Mouse (Mus musculus): ENCODE measurements around the gene Mmp3. TPM values are rescaled to one million over a fixed set of nuclear protein-coding genes. Genes with fewer than 3 reads are reported as not detected.
"Not testable (repeated sequence)": the region's sequence is repeated elsewhere in the genome, so short reads cannot be mapped to it uniquely, and the experiment has no call there.

The Mmp3 gene
- not detected in 2 replicates for polyA plus RNA-seq (2015; fragmentation: Nextera tagmentation; extraction: Ambion mirVana)

DNA sequence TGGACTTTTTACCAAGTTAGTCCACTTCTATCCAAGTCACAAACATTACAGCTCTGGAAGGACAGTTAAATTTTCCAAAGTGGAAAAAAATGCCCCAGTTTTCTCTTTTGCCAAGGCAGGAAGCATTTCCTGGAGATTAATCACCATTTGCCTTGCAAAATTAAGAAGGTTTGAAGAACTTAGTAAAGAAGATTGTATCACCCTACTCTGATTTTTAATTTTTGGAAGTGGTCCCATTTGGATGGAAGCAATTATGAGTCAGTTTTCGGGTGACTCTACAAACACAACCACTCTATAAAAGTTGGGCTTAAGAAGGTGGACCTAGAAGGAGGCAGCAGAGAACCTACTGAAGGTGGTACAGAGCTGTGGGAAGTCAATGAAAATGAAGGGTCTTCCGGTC is at the start of gene Mmp3:
Gene Mmp3 (plus strand): TSS at position 301 of the 400 bp plus-strand sequence.
- H3K9me3 ChIP-seq, result no peaks in the 10 kb centered on the region
- 94% methylated on average over 2 of the region's 2 CpGs for WGBS
- H3K4me3 ChIP-seq (replicated peaks), result no peak within 1 kb of the TSS
- H3K4me2 ChIP-seq (replicated peaks), result no peak within 1 kb of the TSS
- no peak within 1 kb of the TSS for H3K9ac ChIP-seq (replicated peaks)
- H3K27ac ChIP-seq, result no peak within 1 kb of the TSS
- H3K27me3 ChIP-seq, result no peaks in the 10 kb centered on the region
- no peaks in the 10 kb centered on the region for H3K4me1 ChIP-seq (replicated peaks)
- H3K36me3 ChIP-seq, result no peaks in the 10 kb centered on the region
- no peak for ATAC-seq

GRCm38 (mm10) chr9:7396556-7396955 is 49.1 kb upstream of the Mmp3 start:
- H3K4me2 ChIP-seq (replicated peaks); H3K4me1 ChIP-seq (replicated peaks); H3K27me3 ChIP-seq; ATAC-seq; H3K9me3 ChIP-seq; H3K4me3 ChIP-seq (replicated peaks); H3K27ac ChIP-seq; H3K36me3 ChIP-seq; H3K9ac ChIP-seq (replicated peaks): not testable (repeated sequence)
- 81% methylated on average over 8 of the region's 8 CpGs for WGBS

GRCm38 (mm10) chr9:7453302-7453701 is 7.7 kb downstream of the Mmp3 start:
- Histone ChIP-seq H3K9ac (replicated peaks) (no peak overlapping the region), H3K27me3 (no peaks in the 10 kb centered on the region), H3K4me1 (replicated peaks) (no peaks in the 10 kb centered on the region), H3K27ac (no peak overlapping the region), H3K36me3 (no peaks in the 10 kb centered on the region), H3K4me2 (replicated peaks) (no peak overlapping the region), H3K9me3 (no peaks in the 10 kb centered on the region), H3K4me3 (replicated peaks) (no peak overlapping the region)
- no peak for ATAC-seq
- 85% methylated on average over 2 of the region's 2 CpGs for WGBS

DNA sequence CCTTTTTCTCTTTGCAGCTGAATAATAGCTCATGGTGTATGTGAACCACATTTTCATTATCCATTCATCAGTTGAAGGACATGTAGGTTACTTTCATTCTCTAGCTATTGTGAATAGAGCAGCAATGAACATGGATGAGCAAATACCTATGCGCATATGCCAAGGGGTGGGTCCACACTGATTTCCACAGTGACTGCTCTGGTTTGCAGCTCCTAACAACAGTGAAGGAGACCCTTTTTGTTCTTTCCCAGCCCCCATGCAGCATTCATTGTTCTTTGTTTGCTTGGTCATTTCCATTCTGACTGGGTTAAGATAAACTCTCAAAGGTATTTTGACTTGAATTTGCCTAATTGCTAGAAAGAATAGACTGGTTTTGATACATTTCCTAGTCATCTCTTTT is 24.6 kb downstream of the Mmp3 start:
- H3K36me3 ChIP-seq, result no peaks in the 10 kb centered on the region
- H3K27ac ChIP-seq, result no peak overlapping the region
- H3K4me2 ChIP-seq (replicated peaks), result no peak overlapping the region
- no peak overlapping the region for H3K9ac ChIP-seq (replicated peaks)
- WGBS, result 86% methylated on average over 1 of the region's 1 CpGs
- no peak for ATAC-seq
- H3K4me1 ChIP-seq (replicated peaks), result no peaks in the 10 kb centered on the region
- no peaks in the 10 kb centered on the region for H3K27me3 ChIP-seq
- no peak overlapping the region for H3K4me3 ChIP-seq (replicated peaks)
- no peaks in the 10 kb centered on the region for H3K9me3 ChIP-seq

DNA sequence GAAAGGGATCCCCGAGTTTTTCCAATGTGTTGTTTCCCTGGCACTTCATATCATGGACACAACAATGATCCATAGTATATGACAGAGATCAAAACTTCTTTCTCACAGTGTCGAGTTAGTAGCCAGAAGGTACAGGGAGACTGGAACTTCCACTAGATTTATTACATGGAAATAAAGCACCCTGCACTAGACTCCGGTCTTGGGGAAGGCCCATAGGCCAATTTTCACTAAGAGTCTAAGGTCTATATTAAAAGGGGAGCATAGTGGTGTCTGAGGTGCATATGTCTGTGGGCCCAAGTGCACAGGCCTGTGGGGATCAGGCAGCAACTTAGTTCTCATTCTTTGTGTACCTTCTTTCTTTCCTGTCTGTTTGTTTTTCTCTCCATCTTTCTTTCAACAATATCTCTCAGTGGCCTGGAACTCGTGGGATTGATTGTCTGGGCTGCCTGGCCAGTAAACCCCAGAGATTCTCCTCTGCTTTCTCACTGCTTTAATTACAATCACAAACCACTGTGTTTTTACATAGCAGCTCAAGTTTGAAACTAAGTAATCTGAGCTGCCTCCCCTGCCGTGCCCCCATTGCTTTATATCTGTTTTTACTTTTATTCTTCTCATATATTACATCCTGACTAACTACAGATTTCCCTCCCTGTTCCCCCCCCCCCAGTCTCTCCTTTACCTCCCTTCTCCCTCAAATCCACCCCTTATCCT is 38.2 kb downstream of the Mmp3 start:
- Histone ChIP-seq H3K4me2 (replicated peaks) (no peak overlapping the region), H3K4me1 (replicated peaks) (no peaks in the 10 kb centered on the region), H3K4me3 (replicated peaks) (no peak overlapping the region), H3K9me3 (no peaks in the 10 kb centered on the region), H3K9ac (replicated peaks) (no peak overlapping the region), H3K27ac (no peak overlapping the region), H3K36me3 (no peaks in the 10 kb centered on the region), H3K27me3 (no peaks in the 10 kb centered on the region)
- 72% methylated on average over 5 of the region's 5 CpGs for WGBS
- no peak for ATAC-seq

- WGBS, result 89% methylated on average over 3 of the region's 3 CpGs
- Histone ChIP-seq H3K36me3 (no peaks in the 10 kb centered on the region), H3K27me3 (no peaks in the 10 kb centered on the region), H3K4me2 (replicated peaks) (no peak overlapping the region), H3K9ac (replicated peaks) (no peak overlapping the region), H3K9me3 (no peaks in the 10 kb centered on the region), H3K4me1 (replicated peaks) (no peaks in the 10 kb centered on the region), H3K4me3 (replicated peaks) (no peak overlapping the region), H3K27ac (no peak overlapping the region)
- ATAC-seq, result no peak
These were observed 55.5 kb downstream of the Mmp3 start for GRCm38 (mm10) chr9:7501138-7501537.

- Histone ChIP-seq H3K4me2 (replicated peaks) (no peak within 1 kb of the TSS), H3K4me3 (replicated peaks) (no peak within 1 kb of the TSS), H3K9me3 (no peaks in the 10 kb centered on the region), H3K4me1 (replicated peaks) (no peaks in the 10 kb centered on the region), H3K36me3 (no peaks in the 10 kb centered on the region), H3K27me3 (no peaks in the 10 kb centered on the region), H3K27ac (no peak within 1 kb of the TSS), H3K9ac (replicated peaks) (no peak within 1 kb of the TSS)
- 96% methylated on average over 3 of the region's 3 CpGs for WGBS
- no peak for ATAC-seq
These were observed 56.4 kb downstream of the Mmp3 start, which contains the start of gene Mmp10 for GRCm38 (mm10) chr9:7502051-7502450. TSS of gene Mmp10 (plus strand) at chr9:7502352.

Other genes with a start within 250 kb of the Mmp3 start
- gene Mmp13, start 173.3 kb upstream of the Mmp3 start, polyA plus RNA-seq (2015; fragmentation: Nextera tagmentation; extraction: Ambion mirVana), result not detected in 2 replicates
- gene Mmp12, start 101.4 kb upstream of the Mmp3 start, polyA plus RNA-seq (2015; fragmentation: Nextera tagmentation; extraction: Ambion mirVana), result not detected in 2 replicates
- gene Mmp1b, start 57.8 kb upstream of the Mmp3 start, polyA plus RNA-seq (2015; fragmentation: Nextera tagmentation; extraction: Ambion mirVana), result not detected in 2 replicates
- not detected in 2 replicates for gene Mmp10, start 56.5 kb downstream of the Mmp3 start, polyA plus RNA-seq (2015; fragmentation: Nextera tagmentation; extraction: Ambion mirVana)
- gene Mmp8, start 112.6 kb downstream of the Mmp3 start, polyA plus RNA-seq (2015; fragmentation: Nextera tagmentation; extraction: Ambion mirVana), result 0.07 and 0.13 TPM in 2 replicates
- not detected in 2 replicates for gene Mmp27, start 125.6 kb downstream of the Mmp3 start, polyA plus RNA-seq (2015; fragmentation: Nextera tagmentation; extraction: Ambion mirVana)
- gene Mmp20, start 182.4 kb downstream of the Mmp3 start, polyA plus RNA-seq (2015; fragmentation: Nextera tagmentation; extraction: Ambion mirVana), result not detected in 2 replicates
- not detected in 2 replicates for gene Mmp7, start 246.3 kb downstream of the Mmp3 start, polyA plus RNA-seq (2015; fragmentation: Nextera tagmentation; extraction: Ambion mirVana)

All from midbrain, embryonic 13.5 days (tissue).